Mouse (Mus musculus) Muller cell, postnatal 12 days (primary cell): ENCODE data around the gene Retreg2.

ENCODE experiments used
- DNase-seq: peaks from one replicate; pipeline ENCODE4 v3.0.0-alpha.2; 2015; ENCODE audit errors: inconsistent ontology term

Gene Retreg2

GRCm38 (mm10) chr1:75168472-75169464 is 26.2 kb downstream of the Retreg2 start, which contains the start of gene Zfand2b:
Zfand2b (plus strand) TSS chr1:75168646.
- peak; percentile 98 for DNase-seq

- DNase-seq: peak; percentile 85
Measured at GRCm38 (mm10) chr1:75179334-75180104, 36.9 kb downstream of the Retreg2 start.

- DNase-seq: peak; percentile 89
Measured at GRCm38 (mm10) chr1:75180105-75180590, 37.6 kb downstream of the Retreg2 start, which contains the start of gene Abcb6. Abcb6 (minus strand) TSS chr1:75180392.

- no peak for DNase-seq
Measured at GRCm38 (mm10) chr1:75180741-75181140, 38.2 kb downstream of the Retreg2 start.

- no peak for DNase-seq
Measured at GRCm38 (mm10) chr1:75181377-75181870, 38.8 kb downstream of the Retreg2 start.

- DNase-seq: no peak
Measured at GRCm38 (mm10) chr1:75182160-75182559, 39.6 kb downstream of the Retreg2 start.

GRCm38 (mm10) chr1:75185495-75185894 is 42.9 kb downstream of the Retreg2 start:
- no peak for DNase-seq

- DNase-seq: no peak
Measured at GRCm38 (mm10) chr1:75187126-75187525, 44.5 kb downstream of the Retreg2 start.

GRCm38 (mm10) chr1:75187914-75188483 is 45.4 kb downstream of the Retreg2 start:
- DNase-seq: no peak

GRCm38 (mm10) chr1:75190577-75190976 is 48.0 kb downstream of the Retreg2 start:
- no peak for DNase-seq

- DNase-seq: no peak
Measured at GRCm38 (mm10) chr1:75191258-75191621, 48.7 kb downstream of the Retreg2 start.

GRCm38 (mm10) chr1:75191622-75192402 is 49.2 kb downstream of the Retreg2 start, which contains the start of the genes Ankzf1 and Atg9a:
Ankzf1 (plus strand) TSS chr1:75192151.
Atg9a (minus strand) TSS chr1:75192196.
- DNase-seq: peak; percentile 98

- no peak for DNase-seq
Measured at GRCm38 (mm10) chr1:75192452-75192851, 49.9 kb downstream of the Retreg2 start.
